In the genomic region with DNA sequence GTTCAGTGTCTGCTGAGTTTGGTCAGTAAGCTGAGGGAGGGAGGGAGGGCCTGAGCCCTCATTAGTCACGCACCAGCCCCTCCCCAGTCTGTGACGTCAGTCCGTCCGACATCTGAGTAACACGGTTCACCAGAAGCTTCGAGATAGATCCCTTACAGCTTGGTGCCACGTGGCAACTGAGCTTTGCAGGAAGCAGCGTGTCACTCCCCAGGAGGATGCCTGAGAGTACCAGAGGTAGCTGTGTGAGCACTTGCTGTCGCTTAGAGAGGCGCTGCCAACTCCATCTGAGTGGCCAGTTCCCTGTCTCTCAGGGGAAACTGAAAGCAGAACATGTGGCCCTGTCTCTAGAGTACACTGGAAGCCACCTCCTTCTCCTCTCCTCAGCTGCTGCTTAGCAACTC, we compare ENCODE assay signal across 7 mouse cellular contexts. TPM values are rescaled to one million over a fixed set of nuclear protein-coding genes. Genes with fewer than 3 reads are reported as not detected.
A peak's percentile ranks its signal among the peaks of the same experiment; 100 is the strongest.
DNase-seq lines count a peak whose midpoint lies in the region; ATAC-seq and TF ChIP-seq lines count a peak whose summit lies in the region.

No protein-coding gene starts in this region.

- intact Hi-C loops in heart, postnatal 10 days (cut with DNase I) = no loop called here

- TF ChIP-seq POLR2A in brain, embryonic 14.5 days (IDR thresholded peaks at IDR 0.05; ENCODE audit: borderline replicate concordance, extremely low read depth, insufficient read depth, insufficient read length, poor library complexity, severe bottlenecking) = no peak

- ATAC-seq in megakaryocyte-erythroid progenitor cell, adult 5-6 weeks (replicated peaks; ENCODE audit: low FRiP score, low TSS enrichment, poor library complexity, severe bottlenecking) = no peak; the same call in 1 of the 2 replicates

- TF ChIP-seq CTCF in brain, embryonic 14.5 days (IDR thresholded peaks at IDR 0.05; ENCODE audit: borderline replicate concordance, extremely low read depth, insufficient read depth, insufficient read length) = no peak

- DNase-seq in spleen, adult 18-20 months = peak; percentile 29 to 31
- no peak for DNase-seq in spleen, postnatal 14 days (ENCODE audit: low spot score in 2 of 2)
- peak; percentile 14 for DNase-seq in brain, embryonic 14.5 days (ENCODE audit: low read depth)
- DNase-seq in heart, postnatal 10 days = peak; percentile 29 to 32
- DNase-seq in lung, postnatal 4 days = peak; percentile 34 to 48
- no peak for DNase-seq in frontal cortex, postnatal 36 days (ENCODE audit: low spot score in 2 of 2)

RNA-seq across cellular contexts. Expression of gene Chmp6, which starts 49.8 kb away (rescaled TPM):
- 63.2 and 63.6 TPM in 2 replicates for polyA plus RNA-seq in brain, embryonic 14.5 days (2012; rRNA removed)
- 10 to 100 TPM; 36.2 to 36.3 TPM for total RNA-seq in heart, postnatal 10 days (2021)
- total RNA-seq in megakaryocyte-erythroid progenitor cell, adult 5-6 weeks (2014; fragmentation: Nextera tagmentation) = 13.6 and 25.2 TPM in 2 replicates
- 17.7 and 92.3 TPM in 2 replicates for total RNA-seq in megakaryocyte-erythroid progenitor cell, adult 5-6 weeks (2017)

Comparison
In these comparisons a context has a peak if more than half of its experiments do, and no peak if none do; other contexts are left out.
1. DNase-seq: peak in spleen, adult 18-20 months (2 of 2), brain, embryonic 14.5 days (single experiment), heart, postnatal 10 days (2 of 2) and lung, postnatal 4 days (2 of 2); none in spleen, postnatal 14 days (0 of 2) and frontal cortex, postnatal 36 days (0 of 2).